Mouse (Mus musculus): ENCODE data around the gene Cers6.

Cers6 gene

GRCm38 (mm10) chr2:68916299-68916698 lies 55.1 kb downstream of the Cers6 start:
- DNase-seq (ENCODE audit: low spot score): no peak

- no peak for DNase-seq (ENCODE audit: low spot score)
These were observed 55.8 kb downstream of the Cers6 start for GRCm38 (mm10) chr2:68917010-68917409.

GRCm38 (mm10) chr2:68917524-68917923 lies 56.3 kb downstream of the Cers6 start:
- no peak for DNase-seq (ENCODE audit: low spot score)

GRCm38 (mm10) chr2:68924344-68924743 lies 63.1 kb downstream of the Cers6 start:
- DNase-seq (ENCODE audit: low spot score): no peak

- DNase-seq (ENCODE audit: low spot score): no peak
These were observed 64.3 kb downstream of the Cers6 start for GRCm38 (mm10) chr2:68925542-68925941.

- no peak for DNase-seq (ENCODE audit: low spot score)
These were observed 65.9 kb downstream of the Cers6 start for GRCm38 (mm10) chr2:68926913-68927790.

- no peak for DNase-seq (ENCODE audit: low spot score)
These were observed 71.0 kb downstream of the Cers6 start for GRCm38 (mm10) chr2:68932240-68932639.

- no peak for DNase-seq (ENCODE audit: low spot score)
These were observed 71.4 kb downstream of the Cers6 start for GRCm38 (mm10) chr2:68932656-68933055.

- no peak for DNase-seq (ENCODE audit: low spot score)
These were observed 73.4 kb downstream of the Cers6 start for GRCm38 (mm10) chr2:68934651-68935050.

GRCm38 (mm10) chr2:68935721-68936294 lies 74.6 kb downstream of the Cers6 start:
- no peak for DNase-seq (ENCODE audit: low spot score)

GRCm38 (mm10) chr2:68936773-68937172 lies 75.5 kb downstream of the Cers6 start:
- DNase-seq (ENCODE audit: low spot score): no peak

GRCm38 (mm10) chr2:68937833-68938232 lies 76.6 kb downstream of the Cers6 start:
- DNase-seq (ENCODE audit: low spot score): no peak

- DNase-seq (ENCODE audit: low spot score): no peak
These were observed 83.7 kb downstream of the Cers6 start for GRCm38 (mm10) chr2:68944898-68945297.

GRCm38 (mm10) chr2:68945976-68946375 lies 84.7 kb downstream of the Cers6 start:
- DNase-seq (ENCODE audit: low spot score): no peak

GRCm38 (mm10) chr2:68946819-68947218 lies 85.6 kb downstream of the Cers6 start:
- DNase-seq (ENCODE audit: low spot score): no peak

GRCm38 (mm10) chr2:68949137-68949536 lies 87.9 kb downstream of the Cers6 start:
- DNase-seq (ENCODE audit: low spot score): no peak

GRCm38 (mm10) chr2:68949728-68950127 lies 88.5 kb downstream of the Cers6 start:
- no peak for DNase-seq (ENCODE audit: low spot score)

- DNase-seq (ENCODE audit: low spot score): no peak
These were observed 90.5 kb downstream of the Cers6 start for GRCm38 (mm10) chr2:68951706-68952105.

GRCm38 (mm10) chr2:68953688-68954087 lies 92.4 kb downstream of the Cers6 start:
- no peak for DNase-seq (ENCODE audit: low spot score)

- DNase-seq (ENCODE audit: low spot score): no peak
These were observed 94.3 kb downstream of the Cers6 start for GRCm38 (mm10) chr2:68955496-68955895.

- no peak for DNase-seq (ENCODE audit: low spot score)
These were observed 94.9 kb downstream of the Cers6 start for GRCm38 (mm10) chr2:68956146-68956545.

GRCm38 (mm10) chr2:68957831-68958230 lies 96.6 kb downstream of the Cers6 start:
- no peak for DNase-seq (ENCODE audit: low spot score)

GRCm38 (mm10) chr2:68959573-68959972 lies 98.3 kb downstream of the Cers6 start:
- DNase-seq (ENCODE audit: low spot score): no peak

GRCm38 (mm10) chr2:68960060-68960459 lies 98.8 kb downstream of the Cers6 start:
- no peak for DNase-seq (ENCODE audit: low spot score)
